Mouse (Mus musculus) CH12.LX (cell line): ENCODE results near the gene Gm6583. TPM values are rescaled to one million over a fixed set of nuclear protein-coding genes. Genes with fewer than 3 reads are reported as not detected.
A peak's percentile ranks its signal among the peaks of the same experiment; 100 is the strongest.

Experiments used
- DNase-seq: peaks from one replicate; pipeline ENCODE4 v3.0.0-alpha.2; 2013; ENCODE audit errors: extremely low read depth
- H3K27ac ChIP-seq: 2 replicates; pipeline ENCODE4 v1.5.1; 2012; ENCODE audit warnings: low read depth, mild to moderate bottlenecking, control low read depth, moderate library complexity; ENCODE audit not compliant: insufficient read depth
- H3K27me3 ChIP-seq: replicated peaks from 2 replicates; pipeline ENCODE3; 2012; ENCODE audit warnings: inconsistent platforms
- H3K36me3 ChIP-seq, 2 experiments: replicated peaks in 1 of 2; 2 replicates each; pipeline versions ENCODE3 to v1.6.1; 2012; ENCODE audit warnings: inconsistent platforms in 1 of 2, low read length in 1 of 2, mild to moderate bottlenecking in 1 of 2, mixed read lengths in 1 of 2, moderate library complexity in 1 of 2; ENCODE audit not compliant: control insufficient read depth in 1 of 2, insufficient read depth in 1 of 2
- H3K4me1 ChIP-seq, 2 experiments: 2 replicates each; pipeline ENCODE4 v1.6.1; 2012; ENCODE audit warnings: inconsistent platforms in 1 of 2, moderate library complexity in 1 of 2; ENCODE audit not compliant: insufficient read depth in 2 of 2, control insufficient read depth in 1 of 2
- H3K4me2 ChIP-seq: 2 replicates; pipeline ENCODE4 v1.6.1; 2012; ENCODE audit warnings: low read depth, mild to moderate bottlenecking, control low read depth; ENCODE audit not compliant: poor library complexity, insufficient read depth, severe bottlenecking
- H3K4me3 ChIP-seq, 3 experiments: fragments of 150-350 bp in 1 of 3; sonication (generic) in 1 of 3; replicated peaks in 1 of 3; 2 replicates each; pipeline versions ENCODE3 to v1.5.1; 2011 to 2012; ENCODE audit warnings: low read depth in 2 of 3, low read length in 2 of 3, mild to moderate bottlenecking in 2 of 3, moderate library complexity in 2 of 3, control low read depth in 1 of 3, improper control_type of control experiment in 1 of 3, inconsistent platforms in 1 of 3, mixed read lengths in 1 of 3; ENCODE audit not compliant: poor library complexity in 1 of 3
- H3K79me2 ChIP-seq: replicated peaks from 2 replicates; pipeline ENCODE4 v1.6.1; 2012; ENCODE audit warnings: mild to moderate bottlenecking, moderate library complexity; ENCODE audit not compliant: control insufficient read depth, poor library complexity, insufficient read depth, severe bottlenecking; ENCODE audit errors: extremely low read depth
- H3K9ac ChIP-seq: 2 replicates; pipeline ENCODE4 v1.6.1; 2012; ENCODE audit warnings: low read depth, mild to moderate bottlenecking, control low read depth, moderate library complexity; ENCODE audit not compliant: insufficient read depth
- H3K9me3 ChIP-seq: replicated peaks from 2 replicates; pipeline ENCODE3; 2012; ENCODE audit warnings: low read length, inconsistent platforms, mixed read lengths
- CHD1 ChIP-seq: IDR thresholded peaks from 2 replicates; pipeline ENCODE4 v1.6.1; 2012; ENCODE audit warnings: low read depth, low read length, improper control_type of control experiment, inconsistent platforms
- CTCF ChIP-seq, 2 experiments: IDR thresholded peaks in 1 of 2; conservative IDR thresholded peaks in 1 of 2; 2 replicates each; pipeline ENCODE4 v1.5.1; 2011 to 2012; ENCODE audit warnings: low read depth in 2 of 2, low read length in 2 of 2, improper control_type of control experiment in 1 of 2, inconsistent platforms in 1 of 2, mild to moderate bottlenecking in 1 of 2, moderate library complexity in 1 of 2
- ETS1 ChIP-seq: conservative IDR thresholded peaks from 2 replicates; pipeline ENCODE4 v1.6.1; 2012; ENCODE audit warnings: low read depth, mild to moderate bottlenecking, inconsistent platforms, low read length, improper control_type of control experiment, moderate library complexity
- GABPA ChIP-seq: IDR thresholded peaks from 2 replicates; pipeline ENCODE4 v1.6.1; 2012; ENCODE audit warnings: low read depth, low read length, improper control_type of control experiment, inconsistent platforms; ENCODE audit not compliant: insufficient replicate concordance
- IRF4 ChIP-seq: IDR thresholded peaks from 2 replicates; pipeline ENCODE4 v1.6.1; 2014; ENCODE audit warnings: low read depth, mild to moderate bottlenecking, inconsistent platforms, low read length, improper control_type of control experiment
- JUND ChIP-seq: conservative IDR thresholded peaks from 2 replicates; pipeline ENCODE4 v1.6.1; 2011; ENCODE audit warnings: low read depth, low read length, improper control_type of control experiment
- NELFE ChIP-seq: IDR thresholded peaks from 2 replicates; pipeline ENCODE4 v1.6.1; 2011; ENCODE audit warnings: low read depth, low read length, improper control_type of control experiment
- NRF1 ChIP-seq: IDR thresholded peaks from 2 replicates; pipeline ENCODE4 v1.6.1; 2014; ENCODE audit warnings: low read depth, mild to moderate bottlenecking, inconsistent platforms, low read length, improper control_type of control experiment, moderate library complexity
- POLR2A ChIP-seq: IDR thresholded peaks from 2 replicates; pipeline ENCODE4 v1.6.1; 2011; ENCODE audit warnings: low read depth, mild to moderate bottlenecking, improper control_type of control experiment, low read length
- RAD21 ChIP-seq: IDR thresholded peaks from 2 replicates; pipeline ENCODE4 v1.6.1; 2011; ENCODE audit warnings: low read depth, mild to moderate bottlenecking, low read length, improper control_type of control experiment, moderate library complexity
- SMC3 ChIP-seq: IDR thresholded peaks from 2 replicates; pipeline ENCODE4 v1.6.1; 2011; ENCODE audit warnings: low read depth, low read length, improper control_type of control experiment
- TCF12 ChIP-seq: IDR thresholded peaks from 2 replicates; pipeline ENCODE4 v1.6.1; 2014; ENCODE audit warnings: low read depth, mild to moderate bottlenecking, inconsistent platforms, low read length, improper control_type of control experiment
- UBTF ChIP-seq: IDR thresholded peaks from 2 replicates; pipeline ENCODE4 v1.6.1; 2012; ENCODE audit warnings: low read depth, mild to moderate bottlenecking, inconsistent platforms, low read length, improper control_type of control experiment, moderate library complexity
- USF1 ChIP-seq: IDR thresholded peaks from 2 replicates; pipeline ENCODE4 v1.6.1; 2014; ENCODE audit warnings: low read depth, mild to moderate bottlenecking, inconsistent platforms, low read length, improper control_type of control experiment
- USF2 ChIP-seq: conservative IDR thresholded peaks from 2 replicates; pipeline ENCODE4 v1.6.1; 2011; ENCODE audit warnings: low read depth, low read length, improper control_type of control experiment
- ZC3H11A ChIP-seq: IDR thresholded peaks from 2 replicates; pipeline ENCODE4 v1.6.1; 2012; ENCODE audit warnings: low read depth, mild to moderate bottlenecking, inconsistent platforms, low read length, improper control_type of control experiment
- ZMIZ1 ChIP-seq: IDR thresholded peaks from 2 replicates; pipeline ENCODE4 v1.6.1; 2012; ENCODE audit warnings: low read depth, mild to moderate bottlenecking, inconsistent platforms, low read length, improper control_type of control experiment
- ZNF384 ChIP-seq: IDR thresholded peaks from 2 replicates; pipeline ENCODE4 v1.6.1; 2012; ENCODE audit warnings: low read depth, low read length, improper control_type of control experiment, inconsistent platforms
- dilution Hi-C: fragments of 300-500 bp; cut with MboI; formaldehyde crosslinking; loops from 2 replicates; pipeline ENCODE4 v1.14.3; 2020; ENCODE audit warnings: low sequenced_read_pairs; ENCODE audit not compliant: extremely low pct_unique_long_range_greater_than_20kb, extremely low pct_ligation_motif_present
- in situ Hi-C: fragments of 300-500 bp; cut with MboI; formaldehyde crosslinking; loops from 3 replicates; pipeline ENCODE4 v1.14.3; 2019; ENCODE audit warnings: low sequenced_read_pairs, low pct_ligation_motif_present, low pct_unique_long_range_greater_than_20kb, mixed read lengths
- polyA plus RNA-seq: library from polyadenylated mRNA; unstranded; fragments of >175 nt; gene quantifications from 2 replicates; pipeline ENCODE4 v1.2.1, GENCODE M21; 2012; ENCODE audit warnings: low read depth; ENCODE audit not compliant: insufficient read length
- total RNA-seq, 2 experiments: library from RNA; depleted of rRNA; stranded (reverse); fragments of 300-350 nt in 1 of 2; fragments of >200 nt in 1 of 2; gene quantifications; 2 replicates each; pipeline ENCODE4 v1.2.3; 2012 to 2014

The Gm6583 gene
- total and polyA plus RNA-seq, 3 experiments, result not detected

DNA sequence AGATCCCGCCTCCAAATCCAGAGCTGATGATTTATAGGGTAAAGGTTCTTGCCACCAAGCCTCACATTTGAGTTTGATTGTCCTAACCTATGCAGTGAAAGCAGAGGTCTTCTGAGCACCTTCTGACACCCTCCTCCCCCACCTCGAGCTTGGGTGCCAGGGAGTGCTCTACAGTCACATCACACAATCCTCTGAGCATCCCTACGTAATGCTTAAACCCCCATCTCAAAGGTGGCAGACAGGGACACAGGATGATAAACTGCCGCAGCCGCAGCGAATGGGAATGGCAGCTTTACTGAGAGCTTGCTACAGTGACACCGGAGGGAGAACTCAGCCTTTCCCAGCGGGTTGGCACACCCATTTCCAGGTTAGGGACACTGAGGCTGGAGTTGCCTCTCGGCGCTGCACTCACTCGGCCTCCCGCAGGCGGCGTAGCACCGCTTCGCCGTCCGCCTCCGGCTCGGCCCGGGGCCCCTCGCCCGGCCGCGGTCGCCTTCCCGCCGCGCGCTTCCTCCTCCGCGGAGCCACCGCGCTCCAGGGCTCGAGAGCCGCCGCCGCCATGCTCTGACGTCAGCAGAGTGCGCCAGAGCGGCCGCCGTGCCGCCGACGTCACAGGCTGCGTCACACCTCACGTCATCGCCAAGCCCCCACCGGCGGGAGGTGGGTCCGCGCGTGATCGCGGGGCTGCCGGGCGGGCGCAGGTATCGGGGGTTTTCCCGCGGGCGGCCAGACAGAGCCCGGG lies 13.2 kb downstream of the Gm6583 start, which contains the start of the genes Srrd and Hps4 (continued):
- peak; percentile 61 for TF ChIP-seq NRF1
- peak; percentile 72 for TF ChIP-seq NELFE
- TF ChIP-seq CHD1, result no peak
- TF ChIP-seq USF1, result no peak
- TF ChIP-seq TCF12, result peak; percentile 70; the same call in 1 of the 2 replicates
- TF ChIP-seq UBTF, result no peak
- TF ChIP-seq GABPA, result peak; percentile 99
- no peak for TF ChIP-seq USF2
- peak; percentile 36 for TF ChIP-seq ETS1
- TF ChIP-seq SMC3, result no peak
- peak; percentile 60; the same call in 1 of the 2 replicates for TF ChIP-seq IRF4
- TF ChIP-seq, all 38 proteins: peak for 16

- Histone ChIP-seq H3K36me3 (peaks cover 52 to 66% of the 10 kb centered on the region in 2 experiments), H3K9me3 (no peaks in the 10 kb centered on the region), H3K79me2 (peaks cover 7% of the 10 kb centered on the region), H3K9ac (no peak overlapping the region), H3K27me3 (no peaks in the 10 kb centered on the region), H3K27ac (no peak overlapping the region), H3K4me2 (no peak overlapping the region), H3K4me1 (peaks cover 4 to 25% of the 10 kb centered on the region in 2 experiments; a peak in 2 of 4 replicates), H3K4me3 (no peak overlapping the region)
- in situ Hi-C loops (no loop called here), dilution Hi-C loops (no loop called here)
- DNase-seq, result no peak
- no peak for TF ChIP-seq UBTF
- TF ChIP-seq ZNF384, result peak; percentile 42; the same call in 1 of the 2 replicates
- no peak for TF ChIP-seq ZMIZ1
- no peak for TF ChIP-seq RAD21
- TF ChIP-seq CTCF (conservative IDR thresholded peaks at IDR 0.05 in 1 of 2, IDR thresholded peaks at IDR 0.05 in 1 of 2; ENCODE audit: low read depth in 2 of 2, low read length in 2 of 2), result 0 out of 4 replicates have a peak, but pooled peaks of 1 of the 2 experiments have one; percentile 0
- TF ChIP-seq POLR2A, result no peak
- no peak for TF ChIP-seq SMC3
- TF ChIP-seq ZC3H11A, result no peak
- no peak for TF ChIP-seq JUND
- TF ChIP-seq TCF12, result no peak
- no peak for TF ChIP-seq IRF4
Observed at GRCm38 (mm10) chr5:112339215-112339614, 16.6 kb downstream of the Gm6583 start.
